Mouse (Mus musculus) cortical plate, adult 2 months (tissue): ENCODE results near the gene Prodh2.

ENCODE experiments used
- CTCF ChIP-seq: fragments of 200-500 bp; IDR thresholded peaks from 2 replicates; pipeline ENCODE4 v1.5.1; 2011; ENCODE audit warnings: mild to moderate bottlenecking, control low read depth, low read length; ENCODE audit not compliant: insufficient read depth; ENCODE audit errors: extremely low read depth
- POLR2A ChIP-seq: fragments of 200-500 bp; IDR thresholded peaks from 2 replicates; pipeline ENCODE4 v1.6.1; 2011; ENCODE audit warnings: mild to moderate bottlenecking, low read length, control low read depth; ENCODE audit not compliant: insufficient read depth; ENCODE audit errors: extremely low read depth

DNA sequence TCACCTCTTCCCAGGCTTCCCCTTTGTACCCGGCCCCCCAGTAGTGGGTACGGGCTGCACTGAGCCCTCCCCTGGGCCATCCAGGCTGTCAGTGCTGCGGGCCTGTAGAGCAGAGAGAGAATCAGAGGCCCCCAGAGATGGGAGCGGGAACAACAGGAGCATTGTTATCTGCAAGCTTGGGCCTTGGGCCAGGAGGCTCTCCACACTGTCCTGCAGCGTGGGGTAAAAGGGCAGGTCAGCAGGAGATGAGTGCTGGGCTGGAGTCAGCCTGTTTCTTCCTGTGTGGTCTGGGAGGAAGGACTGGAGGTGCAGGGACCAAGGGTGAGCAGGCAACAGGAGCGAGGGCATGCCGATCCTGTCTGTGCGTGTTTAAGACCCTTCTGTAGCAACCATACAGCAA, 39.5 kb downstream of the Prodh2 start:
- TF ChIP-seq CTCF = no peak
- no peak for TF ChIP-seq POLR2A
